Mouse (Mus musculus): ENCODE measurements at regions not wholly inside any gene's neighbourhood (a gene's known extent, or its start where the extent isn't known, plus 50 kb on each side); places are given as distances from the start of the nearest gene placed in this dataset.

- no peak for TF ChIP-seq CTCF (conservative IDR thresholded peaks at IDR 0.05; ENCODE audit: low read length)
- TF ChIP-seq NANOG (IDR thresholded peaks at IDR 0.05; ENCODE audit: borderline replicate concordance, low read length): no peak
- no peak for TF ChIP-seq POU5F1 (IDR thresholded peaks at IDR 0.05; ENCODE audit: borderline replicate concordance, low read length)
Observed at GRCm38 (mm10) chr8:77988291-77989056, 224.6 kb upstream of the Ttc29 start.

Measured in E14TG2a.4 (cell line).